Mouse (Mus musculus): ENCODE data around the gene Maats1. TPM values are rescaled to one million over a fixed set of nuclear protein-coding genes. Genes with fewer than 3 reads are reported as not detected.

The Maats1 gene
- total RNA-seq, 2 experiments from 2014 or later, result 1.1 to 1.3 TPM

DNA sequence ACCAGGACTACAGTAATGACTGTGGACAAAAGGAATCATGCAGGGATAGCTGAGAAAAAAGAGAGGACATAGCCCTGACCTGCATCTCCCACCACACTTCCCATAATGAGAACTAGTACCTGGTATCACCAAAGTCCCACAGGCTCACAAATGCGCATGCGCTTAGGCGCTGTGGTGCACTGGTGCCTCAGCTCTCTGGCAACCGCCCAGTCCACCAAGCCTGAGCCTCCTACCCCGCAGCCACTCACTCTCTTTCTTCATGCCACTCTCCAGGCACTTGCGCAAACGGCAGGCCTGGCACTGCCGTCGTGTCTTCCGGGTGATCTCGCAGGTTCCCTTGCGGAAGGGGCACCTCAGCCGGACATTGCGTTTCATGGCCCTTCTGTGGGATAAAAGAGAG, 87.9 kb downstream of the Maats1 start:
- TF ChIP-seq CTCF (conservative IDR thresholded peaks at IDR 0.05), result no peak
- no peak overlapping the region for H3K4me3 ChIP-seq
- no peak overlapping the region for H3K27ac ChIP-seq
- no peak for DNase-seq (ENCODE audit: low spot score in 2 of 2)

GRCm38 (mm10) chr16:38250467-38250866, 91.5 kb downstream of the Maats1 start:
- TF ChIP-seq CTCF (conservative IDR thresholded peaks at IDR 0.05), result no peak
- H3K4me3 ChIP-seq, result no peak overlapping the region
- H3K27ac ChIP-seq, result no peak overlapping the region
- no peak for DNase-seq (ENCODE audit: low spot score in 2 of 2)

- Histone ChIP-seq H3K27ac (no peak overlapping the region), H3K4me3 (no peak overlapping the region)
- TF ChIP-seq CTCF (conservative IDR thresholded peaks at IDR 0.05), result no peak
- no peak for DNase-seq (ENCODE audit: low spot score in 2 of 2)
Observed at GRCm38 (mm10) chr16:38248331-38248961, 93.5 kb downstream of the Maats1 start.

Other genes with a start within 250 kb of the Maats1 start
- not detected for gene Nr1i2, start 47.3 kb downstream of the Maats1 start, total RNA-seq (2021)
- gene Cox17, start 4.8 kb upstream of the Maats1 start, total RNA-seq (2021), result 100 to 1,000 TPM; 123 to 126 TPM
- not detected for gene Gm21987, start 4.9 kb upstream of the Maats1 start, total RNA-seq (2021)
- gene Popdc2, start 20.1 kb upstream of the Maats1 start, total RNA-seq (2021), result under 1 TPM; 0.44 to 0.49 TPM
- gene Pla1a, start 91.0 kb upstream of the Maats1 start, total RNA-seq (2021), result under 1 TPM; 0.76 to 0.97 TPM
- 10 to 100 TPM; 55.4 to 55.5 TPM for gene Adprh, start 110.6 kb upstream of the Maats1 start, total RNA-seq (2021)
- gene Cd80, start 113.4 kb upstream of the Maats1 start, total RNA-seq (2021), result under 1 TPM; 0.15 to 0.69 TPM
- 10 to 100 TPM; 28.4 to 30.9 TPM for gene Timmdc1, start 180.5 kb upstream of the Maats1 start, total RNA-seq (2021)
- gene Poglut1, start 208.1 kb upstream of the Maats1 start, total RNA-seq (2021), result 10 to 100 TPM; 49.3 to 52.3 TPM
- gene Tmem39a, start 216.6 kb upstream of the Maats1 start, total RNA-seq (2021), result 10 to 100 TPM; 20.4 to 23.2 TPM